23 mouse cellular contexts compared by ENCODE assay signal in the genomic region with DNA sequence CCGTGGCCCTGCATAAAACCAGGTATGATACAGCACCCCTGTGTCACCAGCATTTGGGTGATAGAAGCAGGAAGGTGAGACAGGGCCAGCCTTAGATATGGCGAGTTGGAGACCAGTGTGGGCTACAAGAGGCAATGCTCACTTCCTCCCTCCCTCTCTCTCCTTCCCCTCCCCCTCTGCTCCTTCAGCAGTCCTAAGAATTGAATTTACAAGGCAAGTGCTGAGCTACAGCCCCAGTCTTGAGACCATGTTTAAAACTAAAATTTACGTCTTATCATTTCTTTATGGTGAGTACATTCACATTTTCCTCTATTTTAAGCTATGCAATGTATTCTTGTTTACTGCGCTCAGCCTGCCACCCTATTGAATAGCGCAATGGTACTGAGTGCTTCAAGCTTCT.
"Had no signal": no experiment of that assay in that cellular context is flagged by ENCODE, and none has a peak within 500 bp of the region (broad histone marks: within the 10 kb centered on the region; RNA-seq: fewer than 3 reads in every experiment).

No protein-coding gene starts in this region.

- H3K4me3 ChIP-seq: layer of hippocampus, adult 2 months; limb, embryonic 10.5 days; limb, embryonic 13.5 days; liver, embryonic 13.5 days; midbrain, embryonic 10.5 days; midbrain, embryonic 13.5 days; myocyte; stomach, embryonic 15.5 days had no signal

- H3K36me3 ChIP-seq: limb, embryonic 10.5 days; limb, embryonic 13.5 days; liver, embryonic 13.5 days; midbrain, embryonic 10.5 days; midbrain, embryonic 13.5 days; stomach, embryonic 15.5 days had no signal

- H3K27ac ChIP-seq: kidney, postnatal 0 days; layer of hippocampus, adult 2 months; limb, embryonic 10.5 days; limb, embryonic 13.5 days; liver, embryonic 13.5 days; macrophage; midbrain, embryonic 10.5 days; midbrain, embryonic 13.5 days; stomach, embryonic 15.5 days had no signal

- DNase-seq: kidney, adult 18-20 months; kidney, adult 9 months; kidney, postnatal 25 days; layer of hippocampus, adult 9-11 months; liver; liver, embryonic 13.5 days; lung, embryonic 14.5 days; retina, postnatal 1 day; right cerebral cortex, postnatal 25 days; spleen, adult 18-20 months had no signal

- H3K4me2 ChIP-seq: limb, embryonic 13.5 days; liver, embryonic 13.5 days; lung, embryonic 14.5 days; midbrain, embryonic 13.5 days; stomach, embryonic 15.5 days had no signal

- H3K27me3 ChIP-seq: limb, embryonic 13.5 days; midbrain, embryonic 13.5 days; stomach, embryonic 15.5 days had no signal

- H3K9ac ChIP-seq: limb, embryonic 13.5 days; liver, embryonic 13.5 days; lung, embryonic 14.5 days; midbrain, embryonic 13.5 days; stomach, embryonic 15.5 days had no signal

- H3K9me3 ChIP-seq: limb, embryonic 10.5 days; limb, embryonic 13.5 days; liver, embryonic 13.5 days; midbrain, embryonic 10.5 days; midbrain, embryonic 13.5 days; stomach, embryonic 15.5 days had no signal

- ATAC-seq: inflammation-experienced regulatory T-cells, adult 6 months; intestine, embryonic 16.5 days; lung, postnatal 0 days; midbrain, embryonic 13.5 days; midbrain, embryonic 16.5 days had no signal
